ENCODE assay signal across 8 mouse cellular contexts in the genomic region with DNA sequence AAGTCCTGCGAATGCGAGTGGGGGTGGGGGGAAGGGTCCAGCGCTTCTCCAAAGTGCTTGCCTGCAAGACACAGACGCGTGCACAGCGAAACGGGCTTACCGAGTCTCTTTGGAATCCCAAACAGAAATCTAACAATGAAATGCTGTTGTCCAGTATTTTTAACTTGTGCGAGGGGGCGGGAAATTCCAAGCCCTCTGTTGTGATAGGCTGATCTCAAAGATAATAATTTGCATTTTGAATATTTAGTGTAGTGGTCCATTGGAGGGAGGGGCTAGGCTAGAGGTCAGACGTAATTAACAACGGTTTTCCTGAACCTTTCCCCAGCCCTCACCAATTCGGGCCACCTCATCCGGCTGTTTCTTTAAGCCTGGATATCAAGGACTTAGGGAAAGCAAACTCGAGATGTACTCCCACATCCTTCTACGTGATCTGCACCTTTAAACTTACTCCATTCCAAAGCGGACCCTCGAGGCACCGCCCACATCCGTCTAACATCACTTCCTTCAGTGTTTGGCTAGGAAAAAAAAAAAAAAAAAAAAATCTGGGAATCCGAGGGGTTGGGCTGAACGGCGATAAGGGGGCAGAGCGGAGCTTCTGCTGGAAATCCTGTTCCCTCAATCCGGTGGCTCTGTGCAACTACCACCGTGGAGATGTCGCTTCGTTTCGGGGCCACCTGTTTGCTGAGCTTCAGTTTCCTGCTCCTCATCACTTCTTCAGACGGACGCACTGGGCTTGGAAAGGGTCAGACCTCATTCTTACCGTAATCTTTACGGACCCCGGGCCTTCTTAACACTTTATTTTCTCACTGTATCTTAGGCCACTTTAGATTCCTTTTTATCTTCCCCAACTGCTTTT. TPM values are rescaled to one million over a fixed set of nuclear protein-coding genes. Genes with fewer than 3 reads are reported as not detected.
DNase-seq lines count a peak whose midpoint lies in the region; ATAC-seq lines count a peak whose summit lies in the region.

A gene (plus strand): TSS at position 487 of the 856 bp plus-strand sequence.

- H3K9ac ChIP-seq in hindbrain, embryonic 14.5 days = peak within 1 kb of the TSS; percentile 98

- peak; percentile 81 for ATAC-seq in hindbrain, embryonic 14.5 days (ENCODE audit: low FRiP score)

- H3K4me2 ChIP-seq in hindbrain, embryonic 14.5 days (replicated peaks) = peak within 1 kb of the TSS; percentile 89

- under 1% methylated on average over 34 of the region's 34 CpGs for WGBS in hindbrain, embryonic 14.5 days

- peak within 1 kb of the TSS; percentile 92 for H3K4me3 ChIP-seq in hindbrain, embryonic 14.5 days (replicated peaks; ENCODE audit: low read length)

- no peaks in the 10 kb centered on the region for H3K27me3 ChIP-seq in hindbrain, embryonic 14.5 days (ENCODE audit: control insufficient read depth, insufficient read depth, low read length)

- peak; percentile 62 for DNase-seq in T-cell, adult 2 months (ENCODE audit: low spot score)
- DNase-seq in cerebellum, postnatal 25 days = peak; percentile 84 to 88
- DNase-seq in frontal cortex, postnatal 25 days (ENCODE audit: low spot score in 2 of 2) = peak; percentile 62 to 71
- peak; percentile 92 for DNase-seq in hindbrain, embryonic 14.5 days (ENCODE audit: low spot score)
- DNase-seq in layer of hippocampus, postnatal 36 days = peak; percentile 79 to 80
- DNase-seq in lung, postnatal 36 days = peak; percentile 96
- peak; percentile 97 for DNase-seq in retina, postnatal 1 day
- DNase-seq in urinary bladder, adult 2 months (ENCODE audit: low spot score) = peak; percentile 56

- no peaks in the 10 kb centered on the region for H3K9me3 ChIP-seq in hindbrain, embryonic 14.5 days (ENCODE audit: control insufficient read depth, low read length)

- peaks cover 37% of the 10 kb centered on the region for H3K4me1 ChIP-seq in hindbrain, embryonic 14.5 days (replicated peaks; ENCODE audit: control insufficient read depth, insufficient read depth, low read length)

- H3K27ac ChIP-seq in hindbrain, embryonic 14.5 days = peak within 1 kb of the TSS; percentile 95

- H3K36me3 ChIP-seq in hindbrain, embryonic 14.5 days (replicated peaks; ENCODE audit: control insufficient read depth, insufficient read depth) = peaks cover 11% of the 10 kb centered on the region

RNA-seq across cellular contexts. Expression of the gene that starts here (rescaled TPM):
- 73.6 and 77.4 TPM in 2 replicates for polyA plus RNA-seq in hindbrain, embryonic 14.5 days (2014; fragmentation: Nextera tagmentation; extraction: Ambion mirVana)
- 10 to 100 TPM; 32.9 to 35.6 TPM for total RNA-seq in layer of hippocampus, postnatal 36 days (2021)
- 41.7 and 46.7 TPM in 2 replicates for polyA plus RNA-seq in urinary bladder, adult 2 months (2012; rRNA removed)

Comparison
In these comparisons a context has a peak if more than half of its experiments do, and no peak if none do; other contexts are left out.
1. Peak in every context shown above with its lines: DNase-seq, ATAC-seq, H3K4me3 ChIP-seq and H3K27ac ChIP-seq.